Mouse (Mus musculus) liver, postnatal 0 days (tissue): ENCODE data around the gene Gm10447.

Source experiments
- CTCF ChIP-seq: sonication (generic); IDR thresholded peaks from 2 replicates; pipeline ENCODE4 v1.5.1; 2016; ENCODE audit warnings: antibody characterized with exemption, low read depth
- EP300 ChIP-seq: IDR thresholded peaks from 2 replicates; pipeline ENCODE4 v1.6.1; 2016; ENCODE audit warnings: antibody characterized with exemption, low read depth, mild to moderate bottlenecking

GRCm38 (mm10) chr11:53413871-53414270 lies 43.0 kb downstream of the Gm10447 start:
- TF ChIP-seq CTCF, result no peak
- no peak for TF ChIP-seq EP300
